Comparison of ENCODE assay signal across 8 mouse cellular contexts in the genomic region with DNA sequence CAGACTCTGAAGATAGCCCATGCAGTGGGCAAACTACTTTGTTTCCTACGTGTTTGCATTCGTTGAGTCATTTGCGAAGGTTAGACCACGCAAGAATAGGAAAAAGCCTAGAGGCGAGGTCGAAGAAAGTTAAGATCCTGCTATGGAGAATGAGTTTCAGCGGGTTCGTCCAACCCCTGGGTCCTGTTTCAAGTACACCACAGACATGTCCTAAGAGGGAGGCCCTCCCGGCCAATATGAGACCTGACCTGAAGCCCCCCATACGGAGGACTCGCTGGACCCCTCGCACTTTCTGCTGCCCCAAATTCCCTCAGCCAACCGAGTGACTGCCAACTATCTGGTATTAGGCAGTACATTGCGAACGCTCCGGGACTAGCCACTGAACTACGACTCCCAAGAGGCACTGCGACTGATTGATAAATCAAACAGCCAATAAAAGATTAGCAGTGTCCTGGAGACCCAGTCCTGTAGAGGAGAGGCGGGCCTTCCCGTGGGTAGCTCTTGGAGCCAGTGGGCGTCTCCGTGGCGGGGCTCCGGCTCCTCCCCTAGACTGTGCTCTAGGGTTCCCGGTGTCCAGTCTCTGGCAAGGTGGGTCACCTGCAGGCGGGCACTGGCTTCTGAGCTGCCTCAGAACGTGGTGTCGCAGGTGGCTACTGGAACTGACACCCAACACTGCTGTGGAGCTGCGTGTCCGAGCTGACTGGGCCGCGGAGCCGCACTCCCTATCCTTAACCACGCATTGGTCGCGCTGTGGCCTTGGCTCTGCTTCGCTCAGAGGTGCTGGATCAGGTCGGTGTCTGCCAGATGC. TPM values are rescaled to one million over a fixed set of nuclear protein-coding genes. Genes with fewer than 3 reads are reported as not detected.
DNase-seq lines count a peak whose midpoint lies in the region; ATAC-seq lines count a peak whose summit lies in the region.

A gene (plus strand): TSS at position 558 of the 808 bp plus-strand sequence.

- WGBS in heart, embryonic 14.5 days = 2% methylated on average over 38 of the region's 38 CpGs
- WGBS in liver, embryonic 13.5 days (ENCODE audit: insufficient replicate concordance) = 2% methylated on average over 38 of the region's 38 CpGs
- WGBS in stomach, embryonic 16.5 days = 3% methylated on average over 38 of the region's 38 CpGs

- H3K36me3 ChIP-seq in heart, embryonic 14.5 days (ENCODE audit: control insufficient read depth, insufficient read depth, low read length) = no peaks in the 10 kb centered on the region
- no peaks in the 10 kb centered on the region for H3K36me3 ChIP-seq in liver, embryonic 13.5 days
- no peaks in the 10 kb centered on the region for H3K36me3 ChIP-seq in stomach, embryonic 16.5 days (ENCODE audit: control insufficient read depth, insufficient read depth, low read length)

- peak within 1 kb of the TSS; percentile 84 for H3K9ac ChIP-seq in heart, embryonic 14.5 days (ENCODE audit: low read length)
- peak within 1 kb of the TSS; percentile 76 for H3K9ac ChIP-seq in liver, embryonic 13.5 days
- peak within 1 kb of the TSS; percentile 87 for H3K9ac ChIP-seq in stomach, embryonic 16.5 days (ENCODE audit: low read length)

- no peak within 1 kb of the TSS for H3K27ac ChIP-seq in heart, embryonic 14.5 days (replicated peaks in 1 of 2; ENCODE audit: control insufficient read depth in 1 of 2, insufficient read depth in 1 of 2, low read depth in 2 of 2, low read length in 2 of 2)
- H3K27ac ChIP-seq in liver, embryonic 13.5 days = peak within 1 kb of the TSS; percentile 53; the same call in 1 of the 2 replicates
- H3K27ac ChIP-seq in stomach, embryonic 16.5 days (ENCODE audit: low read length) = no peak within 1 kb of the TSS

- peak; percentile 91 for DNase-seq in c-Kit-negative CD71-positive TER-119-positive erythroid progenitor cells, embryonic 14.5 days (ENCODE audit: low read depth, low spot score)
- peak; percentile 91 for DNase-seq in fibroblast of lung, adult 2 months (ENCODE audit: low read depth)
- peak; percentile 97 for DNase-seq in kidney, postnatal 14 days
- DNase-seq in liver, embryonic 13.5 days = peak; percentile 95
- DNase-seq in neural tube, embryonic 10.5 days (ENCODE audit: extremely low spot score, low spot score) = peak; percentile 87

- peak; percentile 100 for ATAC-seq in CD4-positive, CD25-positive, alpha-beta regulatory T cell, adult 4 months
- peak; percentile 98 for ATAC-seq in heart, embryonic 14.5 days (ENCODE audit: insufficient number of reproducible peaks, insufficient read depth, low FRiP score, low read depth)
- peak; percentile 99 for ATAC-seq in liver, embryonic 13.5 days (ENCODE audit: low read depth)
- peak; percentile 100 for ATAC-seq in stomach, embryonic 16.5 days (ENCODE audit: insufficient read depth, low FRiP score)

- H3K4me2 ChIP-seq in heart, embryonic 14.5 days (ENCODE audit: low read length) = peak within 1 kb of the TSS; percentile 83
- peak within 1 kb of the TSS; percentile 83 for H3K4me2 ChIP-seq in liver, embryonic 13.5 days
- peak within 1 kb of the TSS; percentile 58 for H3K4me2 ChIP-seq in stomach, embryonic 16.5 days (ENCODE audit: low read depth, low read length)

- peak within 1 kb of the TSS; percentile 74 to 84 for H3K4me3 ChIP-seq in heart, embryonic 14.5 days (ENCODE audit: control insufficient read depth in 1 of 2, insufficient read depth in 1 of 2, low read depth in 1 of 2, low read length in 2 of 2)
- peak within 1 kb of the TSS; percentile 71 for H3K4me3 ChIP-seq in liver, embryonic 13.5 days (replicated peaks)
- peak within 1 kb of the TSS; percentile 80 for H3K4me3 ChIP-seq in stomach, embryonic 16.5 days (replicated peaks; ENCODE audit: low read length)

- no peaks in the 10 kb centered on the region for H3K9me3 ChIP-seq in heart, embryonic 14.5 days (ENCODE audit: control insufficient read depth, low read length)
- no peaks in the 10 kb centered on the region for H3K9me3 ChIP-seq in liver, embryonic 13.5 days (replicated peaks)
- H3K9me3 ChIP-seq in stomach, embryonic 16.5 days (replicated peaks; ENCODE audit: control insufficient read depth, low read length) = no peaks in the 10 kb centered on the region

- H3K27me3 ChIP-seq in heart, embryonic 14.5 days (ENCODE audit: control insufficient read depth, insufficient read depth, low read length) = no peaks in the 10 kb centered on the region
- no peaks in the 10 kb centered on the region for H3K27me3 ChIP-seq in liver, embryonic 13.5 days
- no peaks in the 10 kb centered on the region for H3K27me3 ChIP-seq in stomach, embryonic 16.5 days (ENCODE audit: control insufficient read depth, insufficient read depth, low read length)

- peaks cover 6 to 7% of the 10 kb centered on the region in 2 experiments; a peak in 3 of 4 replicates for H3K4me1 ChIP-seq in heart, embryonic 14.5 days (ENCODE audit: control insufficient read depth in 2 of 2, insufficient read depth in 2 of 2, low read length in 2 of 2)
- H3K4me1 ChIP-seq in liver, embryonic 13.5 days (replicated peaks) = peaks cover 29% of the 10 kb centered on the region
- peaks cover 7% of the 10 kb centered on the region; the same call in 1 of the 2 replicates for H3K4me1 ChIP-seq in stomach, embryonic 16.5 days (ENCODE audit: control insufficient read depth, insufficient read depth, low read length)

RNA-seq across cellular contexts. Expression of the gene that starts here (rescaled TPM):
- polyA plus RNA-seq in CD4-positive, CD25-positive, alpha-beta regulatory T cell, adult 4 months (2017; shearing (Covaris generic)) = under 1 TPM; 0.58 to 0.67 TPM
- polyA plus RNA-seq in heart, embryonic 14.5 days (2014; fragmentation: Nextera tagmentation; extraction: Ambion mirVana) = 1.0 and 1.1 TPM in 2 replicates
- polyA plus RNA-seq in liver, embryonic 13.5 days (2015; fragmentation: Nextera tagmentation; extraction: Ambion mirVana) = 0.13 and 0.27 TPM in 2 replicates
- 1.3 and 1.6 TPM in 2 replicates for polyA plus RNA-seq in stomach, embryonic 16.5 days (2015; fragmentation: Nextera tagmentation; extraction: Ambion mirVana)

Comparison
In these comparisons a context has a peak if more than half of its experiments do, and no peak if none do; other contexts are left out.
1. Peak in ATAC-seq in CD4-positive, CD25-positive, alpha-beta regulatory T cell, adult 4 months; RNA of the gene not detected or under 1 TPM.
2. Peak in DNase-seq, ATAC-seq, H3K4me3 ChIP-seq, H3K27ac ChIP-seq, H3K9ac ChIP-seq and H3K4me2 ChIP-seq in liver, embryonic 13.5 days; RNA of the gene not detected or under 1 TPM.